Mouse (Mus musculus) liver, adult 10 weeks (tissue): ENCODE measurements around the gene Tspan2. TPM values are rescaled to one million over a fixed set of nuclear protein-coding genes. Genes with fewer than 3 reads are reported as not detected.

Experiments used
- polyA plus RNA-seq: library from polyadenylated mRNA; stranded (reverse); fragments of 350-450 nt; fragmentation: Illumina TruSeq; extraction: RNeasy Lipid Tissue Mini Kit (QIAGEN cat#74804); gene quantifications from one replicate; pipeline ENCODE4 v1.2.3, GENCODE M21; 2014; ENCODE audit warnings: low read depth, low replicate concordance

Tspan2 gene
- polyA plus RNA-seq, result 2.3 TPM

GRCm38 (mm10) chr3:102734313-102735030 is at the start of gene Tspan2:
Gene Tspan2, plus strand, starts transcription at chr3:102734529.

GRCm38 (mm10) chr3:102782618-102783017 is 48.3 kb downstream of the Tspan2 start, which contains the start of gene Tshb:
Gene Tshb, minus strand, starts transcription at chr3:102782718.

Other genes starting within 250 kb of the Tspan2 start
- gene Tshb, start 48.2 kb downstream of the Tspan2 start, polyA plus RNA-seq, result not detected
- 0.32 TPM for gene Sycp1, start 201.6 kb downstream of the Tspan2 start, polyA plus RNA-seq
- gene Nr1h5, start 229.6 kb downstream of the Tspan2 start, polyA plus RNA-seq, result 6.9 TPM